8 mouse cellular contexts compared by ENCODE assay signal in the genomic region with DNA sequence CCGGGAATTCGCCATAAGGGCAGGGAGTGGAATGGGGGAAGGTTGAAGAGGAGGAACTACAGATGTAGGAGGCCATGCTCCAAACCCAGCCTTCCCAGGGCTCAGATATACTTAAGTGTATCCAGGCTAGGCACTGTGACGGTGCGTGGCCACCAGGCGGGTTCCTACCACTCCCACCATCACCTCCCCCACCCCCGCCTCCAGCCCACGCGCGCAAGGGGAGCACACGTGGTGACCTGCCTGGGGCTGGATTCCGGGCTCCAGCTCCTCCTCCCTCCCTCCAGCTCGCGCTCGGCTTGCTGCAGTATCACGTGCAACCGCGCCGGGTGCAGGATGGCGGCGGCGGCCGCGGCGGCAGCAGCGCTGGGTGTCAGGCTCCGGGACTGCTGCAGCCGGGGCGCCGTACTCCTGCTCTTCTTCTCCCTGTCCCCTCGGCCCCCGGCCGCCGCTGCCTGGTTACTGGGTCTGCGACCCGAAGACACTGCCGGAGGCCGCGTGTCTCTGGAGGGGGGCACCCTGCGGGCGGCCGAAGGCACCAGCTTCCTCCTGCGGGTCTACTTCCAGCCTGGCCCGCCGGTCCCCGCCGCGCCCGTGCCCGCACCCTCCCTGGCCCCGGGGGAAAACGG. TPM values are rescaled to one million over a fixed set of nuclear protein-coding genes. Genes with fewer than 3 reads are reported as not detected.
DNase-seq lines count a peak whose midpoint lies in the region; ATAC-seq lines count a peak whose summit lies in the region.

A gene (plus strand): TSS at position 325 of the 626 bp plus-strand sequence.

- peaks cover 44% of the 10 kb centered on the region for H3K27me3 ChIP-seq in intestine, embryonic 16.5 days (replicated peaks; ENCODE audit: control insufficient read depth, insufficient read depth, low read length)
- H3K27me3 ChIP-seq in midbrain, embryonic 16.5 days (ENCODE audit: control insufficient read depth, insufficient read depth, low read depth, low read length), result no peaks in the 10 kb centered on the region

- peak; percentile 5 for DNase-seq in CD4-positive, CD25-positive, alpha-beta regulatory T cell, adult 2 months (ENCODE audit: low read depth, low spot score)
- peak; percentile 83 to 85 for DNase-seq in cerebellum, postnatal 10 days
- peak; percentile 61 to 67 for DNase-seq in frontal cortex, postnatal 14 days (ENCODE audit: low spot score in 2 of 2)
- DNase-seq in left cerebral cortex, postnatal 25 days (ENCODE audit: low spot score in 2 of 2), result peak; percentile 78 to 81
- peak; percentile 56 for DNase-seq in testis, postnatal 10 days (ENCODE audit: low spot score)

- intact Hi-C loops in left cerebral cortex, postnatal 25 days (cut with DNase I), result loop anchor here (2.0 to 10.0 kb wide), 2 partner anchors 29 to 1185 kb away; no protein-coding TSS in a partner anchor

- H3K9me3 ChIP-seq in intestine, embryonic 16.5 days (ENCODE audit: control insufficient read depth, low read length), result no peaks in the 10 kb centered on the region
- H3K9me3 ChIP-seq in midbrain, embryonic 16.5 days (replicated peaks; ENCODE audit: control insufficient read depth, low read length, poor library complexity, severe bottlenecking), result no peaks in the 10 kb centered on the region; the same call in 1 of the 2 replicates

- peak within 1 kb of the TSS; percentile 67 for H3K9ac ChIP-seq in intestine, embryonic 16.5 days (ENCODE audit: low read depth, low read length)
- H3K9ac ChIP-seq in midbrain, embryonic 16.5 days (ENCODE audit: low read depth, low read length), result peak within 1 kb of the TSS; percentile 79

- peaks cover 10% of the 10 kb centered on the region; the same call in 1 of the 2 replicates for H3K4me1 ChIP-seq in intestine, embryonic 16.5 days (ENCODE audit: control insufficient read depth, insufficient read depth, low read length)
- H3K4me1 ChIP-seq in midbrain, embryonic 16.5 days (ENCODE audit: control insufficient read depth, insufficient read depth, low read length), result 0 out of 2 replicates have a peak, but pooled peaks cover 6% of the 10 kb centered on the region

- H3K4me2 ChIP-seq in intestine, embryonic 16.5 days (ENCODE audit: low read depth, low read length), result peak within 1 kb of the TSS; percentile 100
- H3K4me2 ChIP-seq in midbrain, embryonic 16.5 days (ENCODE audit: low read length), result peak within 1 kb of the TSS; percentile 89

- H3K27ac ChIP-seq in intestine, embryonic 16.5 days (ENCODE audit: low read length), result no peak within 1 kb of the TSS
- peak within 1 kb of the TSS; percentile 84 for H3K27ac ChIP-seq in midbrain, embryonic 16.5 days (ENCODE audit: low read length)

- no peaks in the 10 kb centered on the region for H3K36me3 ChIP-seq in intestine, embryonic 16.5 days (ENCODE audit: control insufficient read depth, insufficient read depth, low read length)
- no peaks in the 10 kb centered on the region for H3K36me3 ChIP-seq in midbrain, embryonic 16.5 days (ENCODE audit: control insufficient read depth, insufficient read depth, low read length)

- WGBS in intestine, embryonic 16.5 days, result under 1% methylated on average over 47 of the region's 51 CpGs
- WGBS in midbrain, embryonic 16.5 days, result 0% methylated on average over 40 of the region's 51 CpGs

- no peak for ATAC-seq in CD4-positive, CD25-positive, alpha-beta regulatory T cell, adult 4 months
- ATAC-seq in intestine, embryonic 16.5 days, result peak; percentile 77
- peak; percentile 89 for ATAC-seq in midbrain, embryonic 16.5 days

- peak within 1 kb of the TSS; percentile 67 for H3K4me3 ChIP-seq in intestine, embryonic 16.5 days (ENCODE audit: low read length)
- H3K4me3 ChIP-seq in midbrain, embryonic 16.5 days (ENCODE audit: low read depth, low read length), result peak within 1 kb of the TSS; percentile 80

RNA-seq across cellular contexts. Expression of the gene that starts here (rescaled TPM):
- polyA plus RNA-seq in CD4-positive, CD25-positive, alpha-beta regulatory T cell, adult 4 months (2017; shearing (Covaris generic)), result not detected
- 1.3 and 1.4 TPM in 2 replicates for polyA plus RNA-seq in intestine, embryonic 16.5 days (2015; fragmentation: Nextera tagmentation; extraction: Ambion mirVana)
- total RNA-seq in left cerebral cortex, postnatal 25 days (2021), result 10 to 100 TPM; 95.3 to 98.9 TPM
- polyA plus RNA-seq in midbrain, embryonic 16.5 days (2015; fragmentation: Nextera tagmentation; extraction: Ambion mirVana), result 2.1 and 2.7 TPM in 2 replicates

Comparison
In these comparisons a context has a peak if more than half of its experiments do, and no peak if none do; other contexts are left out.
1. DNase-seq: peak in every context shown above with its lines; median percentile 84 in cerebellum, postnatal 10 days; 80 in left cerebral cortex, postnatal 25 days; 64 in frontal cortex, postnatal 14 days; 56 in testis, postnatal 10 days; 5 in CD4-positive, CD25-positive, alpha-beta regulatory T cell, adult 2 months.